Mouse (Mus musculus): ENCODE measurements around the gene Mlip. TPM values are rescaled to one million over a fixed set of nuclear protein-coding genes. Genes with fewer than 3 reads are reported as not detected.

Mlip gene
- polyA plus RNA-seq, 1 experiment from 2014 or later = 0.54 TPM

GRCm38 (mm10) chr9:77272727-77273126 is 80.0 kb downstream of the Mlip start:
- WGBS = 87% methylated on average over 4 of the region's 4 CpGs
- peaks cover 12% of the 10 kb centered on the region; the same call in 1 of the 2 replicates for H3K4me1 ChIP-seq
- ATAC-seq (ENCODE audit: low FRiP score, low read depth) = no peak
- no peaks in the 10 kb centered on the region for H3K36me3 ChIP-seq
- H3K27me3 ChIP-seq = no peaks in the 10 kb centered on the region
- no peaks in the 10 kb centered on the region for H3K9me3 ChIP-seq
- H3K9ac ChIP-seq (replicated peaks) = no peak overlapping the region
- no peak overlapping the region for H3K4me2 ChIP-seq (replicated peaks)
- H3K27ac ChIP-seq (replicated peaks) = no peak overlapping the region
- no peak overlapping the region for H3K4me3 ChIP-seq

DNA sequence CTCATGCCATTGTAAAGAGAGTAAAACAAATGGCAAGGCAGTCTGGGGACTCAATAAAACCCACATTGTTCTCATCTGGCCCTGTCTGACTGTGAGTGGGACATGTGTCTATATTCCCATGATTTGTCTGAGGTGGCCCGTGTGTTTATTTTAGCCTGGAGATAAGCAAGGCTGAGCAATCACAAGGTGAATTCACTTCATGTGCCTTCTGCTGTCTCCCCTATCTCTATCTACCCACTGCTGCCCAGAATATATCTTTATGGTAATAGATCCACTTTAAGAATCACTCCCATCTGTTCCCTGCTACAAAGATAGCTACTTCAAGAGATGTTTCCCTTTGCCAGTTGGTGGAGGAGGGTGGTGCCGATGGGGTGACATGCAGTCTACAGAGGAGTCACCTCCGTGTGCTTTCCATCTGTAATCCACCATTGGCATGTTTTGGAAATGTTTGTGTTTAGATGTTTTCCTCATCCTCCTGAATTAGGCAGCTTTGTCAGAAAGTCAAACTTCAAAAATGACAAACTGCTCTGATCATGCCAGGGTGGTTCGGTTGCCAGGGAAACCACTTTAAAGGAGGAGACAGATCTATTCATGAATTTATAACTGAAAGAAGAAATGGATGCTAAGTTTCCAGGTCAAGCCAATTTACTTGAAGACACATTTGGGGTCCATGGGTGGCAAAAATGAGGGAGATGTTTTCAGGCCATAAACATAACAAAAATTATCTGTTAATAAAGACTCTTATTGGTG is 87.3 kb downstream of the Mlip start:
- no peak overlapping the region for H3K9ac ChIP-seq (replicated peaks)
- H3K4me3 ChIP-seq = no peak overlapping the region
- no peaks in the 10 kb centered on the region for H3K36me3 ChIP-seq
- H3K27ac ChIP-seq (replicated peaks) = no peak overlapping the region
- no peak for ATAC-seq (ENCODE audit: low FRiP score, low read depth)
- 84% methylated on average over 4 of the region's 4 CpGs for WGBS
- H3K9me3 ChIP-seq = no peaks in the 10 kb centered on the region
- H3K4me1 ChIP-seq = no peaks in the 10 kb centered on the region
- H3K27me3 ChIP-seq = no peaks in the 10 kb centered on the region
- no peak overlapping the region for H3K4me2 ChIP-seq (replicated peaks)

GRCm38 (mm10) chr9:77259052-77259451 is 93.7 kb downstream of the Mlip start:
- no peak overlapping the region for H3K9ac ChIP-seq (replicated peaks)
- H3K4me2 ChIP-seq (replicated peaks) = no peak overlapping the region
- no peak for ATAC-seq (ENCODE audit: low FRiP score, low read depth)
- no peaks in the 10 kb centered on the region for H3K4me1 ChIP-seq
- no peaks in the 10 kb centered on the region for H3K27me3 ChIP-seq
- H3K9me3 ChIP-seq = no peaks in the 10 kb centered on the region
- H3K4me3 ChIP-seq = no peak overlapping the region
- no peaks in the 10 kb centered on the region for H3K36me3 ChIP-seq
- H3K27ac ChIP-seq (replicated peaks) = no peak overlapping the region
- 84% methylated on average over 4 of the region's 4 CpGs for WGBS

- H3K27me3 ChIP-seq = no peaks in the 10 kb centered on the region
- no peak overlapping the region for H3K27ac ChIP-seq (replicated peaks)
- ATAC-seq (ENCODE audit: low FRiP score, low read depth) = no peak
- no peaks in the 10 kb centered on the region for H3K4me1 ChIP-seq
- no peak overlapping the region for H3K4me3 ChIP-seq
- H3K9ac ChIP-seq (replicated peaks) = no peak overlapping the region
- no peak overlapping the region for H3K4me2 ChIP-seq (replicated peaks)
- no peaks in the 10 kb centered on the region for H3K36me3 ChIP-seq
- WGBS = 90% methylated on average over 6 of the region's 6 CpGs
- H3K9me3 ChIP-seq = no peaks in the 10 kb centered on the region
Observed at GRCm38 (mm10) chr9:77258265-77258664, 94.5 kb downstream of the Mlip start.

DNA sequence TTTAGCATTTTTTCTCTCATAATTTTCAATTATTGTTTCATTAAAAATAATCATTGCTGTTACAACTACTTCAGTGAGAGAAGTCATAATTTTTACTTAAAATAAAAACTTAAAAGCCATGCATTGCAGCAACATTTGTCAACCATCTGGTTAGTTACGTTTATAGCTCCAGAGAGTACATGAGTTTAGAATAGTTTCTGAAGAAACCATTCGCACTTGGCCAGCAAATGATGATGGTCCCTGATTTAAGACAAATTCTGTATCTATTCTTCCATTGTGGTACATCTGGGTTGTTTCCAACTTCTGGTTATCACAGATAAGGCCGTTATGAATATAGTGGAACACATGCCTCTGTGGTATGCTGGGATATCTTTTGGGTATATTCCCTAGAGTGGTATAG is 98.3 kb downstream of the Mlip start:
- no peak overlapping the region for H3K4me2 ChIP-seq (replicated peaks)
- 0 out of 2 replicates have a peak, but pooled peaks cover under 1% of the 10 kb centered on the region for H3K9me3 ChIP-seq
- no peak overlapping the region for H3K4me3 ChIP-seq
- no peaks in the 10 kb centered on the region for H3K36me3 ChIP-seq
- no peaks in the 10 kb centered on the region for H3K27me3 ChIP-seq
- H3K4me1 ChIP-seq = no peaks in the 10 kb centered on the region
- no peak for ATAC-seq (ENCODE audit: low FRiP score, low read depth)
- H3K9ac ChIP-seq (replicated peaks) = no peak overlapping the region
- H3K27ac ChIP-seq (replicated peaks) = no peak overlapping the region
- WGBS = 92% methylated on average over 3 of the region's 3 CpGs

GRCm38 (mm10) chr9:77252761-77253160 is 100.0 kb downstream of the Mlip start:
- WGBS = 92% methylated on average over 4 of the region's 4 CpGs
- Histone ChIP-seq H3K9ac (replicated peaks) (no peak overlapping the region), H3K4me2 (replicated peaks) (no peak overlapping the region), H3K9me3 (0 out of 2 replicates have a peak, but pooled peaks cover 3% of the 10 kb centered on the region), H3K36me3 (no peaks in the 10 kb centered on the region), H3K27me3 (no peaks in the 10 kb centered on the region), H3K4me3 (no peak overlapping the region), H3K4me1 (no peaks in the 10 kb centered on the region), H3K27ac (replicated peaks) (no peak overlapping the region)
- no peak for ATAC-seq (ENCODE audit: low FRiP score, low read depth)

GRCm38 (mm10) chr9:77252134-77252533 is 100.6 kb downstream of the Mlip start:
- 84% methylated on average over 7 of the region's 7 CpGs for WGBS
- no peak for ATAC-seq (ENCODE audit: low FRiP score, low read depth)
- no peak overlapping the region for H3K4me2 ChIP-seq (replicated peaks)
- H3K9me3 ChIP-seq = 0 out of 2 replicates have a peak, but pooled peaks cover 3% of the 10 kb centered on the region
- no peak overlapping the region for H3K27ac ChIP-seq (replicated peaks)
- H3K27me3 ChIP-seq = no peaks in the 10 kb centered on the region
- no peak overlapping the region for H3K4me3 ChIP-seq
- no peaks in the 10 kb centered on the region for H3K36me3 ChIP-seq
- no peaks in the 10 kb centered on the region for H3K4me1 ChIP-seq
- H3K9ac ChIP-seq (replicated peaks) = no peak overlapping the region

- H3K27ac ChIP-seq (replicated peaks) = no peak overlapping the region
- no peak overlapping the region for H3K4me2 ChIP-seq (replicated peaks)
- ATAC-seq (ENCODE audit: low FRiP score, low read depth) = no peak
- no peaks in the 10 kb centered on the region for H3K36me3 ChIP-seq
- H3K9ac ChIP-seq (replicated peaks) = no peak overlapping the region
- WGBS = 87% methylated on average over 15 of the region's 18 CpGs
- no peak overlapping the region for H3K4me3 ChIP-seq
- H3K4me1 ChIP-seq = no peaks in the 10 kb centered on the region
- H3K27me3 ChIP-seq = no peaks in the 10 kb centered on the region
- H3K9me3 ChIP-seq = 0 out of 2 replicates have a peak, but pooled peaks cover 3% of the 10 kb centered on the region
Observed at GRCm38 (mm10) chr9:77251511-77252112, 101.2 kb downstream of the Mlip start.

GRCm38 (mm10) chr9:77198250-77198649 is 154.5 kb downstream of the Mlip start:
- H3K9me3 ChIP-seq = no peaks in the 10 kb centered on the region
- H3K36me3 ChIP-seq = no peaks in the 10 kb centered on the region
- WGBS = 70% methylated on average over 1 of the region's 1 CpGs
- H3K4me3 ChIP-seq = no peak overlapping the region
- no peaks in the 10 kb centered on the region for H3K4me1 ChIP-seq
- ATAC-seq (ENCODE audit: low FRiP score, low read depth) = no peak
- H3K4me2 ChIP-seq (replicated peaks) = no peak overlapping the region
- no peak overlapping the region for H3K27ac ChIP-seq (replicated peaks)
- no peaks in the 10 kb centered on the region for H3K27me3 ChIP-seq
- no peak overlapping the region for H3K9ac ChIP-seq (replicated peaks)

- 90% methylated on average over 3 of the region's 3 CpGs for WGBS
- H3K27ac ChIP-seq (replicated peaks) = no peak overlapping the region
- no peaks in the 10 kb centered on the region for H3K36me3 ChIP-seq
- no peak overlapping the region for H3K9ac ChIP-seq (replicated peaks)
- H3K4me3 ChIP-seq = no peak overlapping the region
- H3K4me1 ChIP-seq = no peaks in the 10 kb centered on the region
- no peak for ATAC-seq (ENCODE audit: low FRiP score, low read depth)
- no peak overlapping the region for H3K4me2 ChIP-seq (replicated peaks)
- no peaks in the 10 kb centered on the region for H3K9me3 ChIP-seq
- no peaks in the 10 kb centered on the region for H3K27me3 ChIP-seq
Observed at GRCm38 (mm10) chr9:77179486-77179885, 173.3 kb downstream of the Mlip start.

- Histone ChIP-seq H3K4me1 (no peaks in the 10 kb centered on the region), H3K27me3 (no peaks in the 10 kb centered on the region), H3K36me3 (no peaks in the 10 kb centered on the region), H3K27ac (replicated peaks) (no peak overlapping the region), H3K9ac (replicated peaks) (no peak overlapping the region), H3K9me3 (no peaks in the 10 kb centered on the region), H3K4me2 (replicated peaks) (no peak overlapping the region), H3K4me3 (no peak overlapping the region)
- 72% methylated on average over 3 of the region's 3 CpGs for WGBS
- ATAC-seq (ENCODE audit: low FRiP score, low read depth) = no peak
Observed at GRCm38 (mm10) chr9:77175870-77176269, 176.9 kb downstream of the Mlip start.

DNA sequence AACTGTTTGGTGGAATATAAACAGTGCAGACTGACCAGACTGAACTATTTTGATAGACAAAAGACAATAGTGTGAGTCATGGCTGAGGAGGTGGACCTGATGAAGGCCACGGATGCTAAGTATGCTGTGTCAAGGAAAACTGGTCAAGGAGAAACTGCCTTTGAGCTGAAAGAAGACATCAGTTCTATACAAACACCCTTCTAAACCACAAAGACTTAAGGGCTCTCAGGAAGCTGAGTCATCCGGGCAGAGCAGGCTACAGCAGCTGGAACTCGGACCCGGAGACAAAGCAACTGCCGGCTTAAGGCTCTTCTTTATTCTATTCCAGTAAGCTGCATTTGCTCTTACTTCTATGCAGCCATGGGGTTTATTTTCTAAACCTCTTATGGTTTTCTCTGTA is 180.7 kb downstream of the Mlip start:
- Histone ChIP-seq H3K27ac (replicated peaks) (no peak overlapping the region; the same call in 1 of the 2 replicates), H3K4me3 (no peak overlapping the region), H3K36me3 (no peaks in the 10 kb centered on the region), H3K27me3 (no peaks in the 10 kb centered on the region), H3K9me3 (no peaks in the 10 kb centered on the region), H3K4me1 (no peaks in the 10 kb centered on the region), H3K9ac (replicated peaks) (no peak overlapping the region), H3K4me2 (replicated peaks) (no peak overlapping the region)
- ATAC-seq (ENCODE audit: low FRiP score, low read depth) = peak; percentile 76
- 29% methylated on average over 5 of the region's 5 CpGs for WGBS

All from midbrain, embryonic 12.5 days (tissue).